ENCODE assay signal across 14 mouse cellular contexts in the genomic region with DNA sequence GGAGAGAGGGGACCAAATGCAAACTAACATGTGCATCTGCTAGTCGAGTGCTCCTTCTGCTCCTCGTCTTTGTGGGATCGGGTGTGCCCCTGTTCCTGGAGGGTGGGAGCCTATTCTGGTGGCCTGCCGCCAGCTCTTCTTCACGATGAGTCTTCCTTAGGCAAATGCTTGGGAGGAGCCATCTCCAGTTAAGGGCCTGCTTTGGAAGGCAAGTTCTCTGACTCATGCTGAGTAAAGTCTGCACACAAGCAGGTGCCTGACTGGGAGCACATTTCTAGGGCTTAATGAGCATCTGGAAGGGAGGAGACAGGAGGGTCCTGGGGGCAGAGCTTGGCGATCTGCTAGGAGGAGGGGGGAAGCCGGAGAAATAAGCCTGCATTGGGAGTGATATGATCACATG.
DNase-seq lines count a peak whose midpoint lies in the region; TF ChIP-seq lines count a peak whose summit lies in the region.
"Had no signal": no experiment of that assay in that cellular context is flagged by ENCODE, and none has a peak within 500 bp of the region (broad histone marks: within the 10 kb centered on the region; RNA-seq: fewer than 3 reads in every experiment).

No protein-coding gene starts in this region.

- no peak for TF ChIP-seq POLR2A in myocyte (IDR thresholded peaks at IDR 0.05; ENCODE audit: insufficient read length, low read depth)

- no peak overlapping the region for H3K4me3 ChIP-seq in left cerebral cortex, adult 2 months
- H3K4me3 ChIP-seq in embryonic facial prominence, embryonic 10.5 days = no peak overlapping the region
- no peak overlapping the region for H3K4me3 ChIP-seq in myocyte
- H3K4me3 ChIP-seq: midbrain, embryonic 12.5 days had no signal

- H3ac ChIP-seq in myocyte (ENCODE audit: control insufficient read depth, insufficient read length) = no peak overlapping the region

- H3K4me2 ChIP-seq in myocyte (ENCODE audit: low read depth) = peak overlapping the region; percentile 30
- H3K4me2 ChIP-seq: midbrain, embryonic 12.5 days had no signal

- no peaks in the 10 kb centered on the region; the same call in 1 of the 2 replicates for H3K27me3 ChIP-seq in embryonic facial prominence, embryonic 10.5 days (replicated peaks; ENCODE audit: low read depth, poor library complexity, severe bottlenecking)
- no peaks in the 10 kb centered on the region for H3K27me3 ChIP-seq in myocyte (ENCODE audit: control insufficient read depth, insufficient read depth, insufficient read length)

- TF ChIP-seq CTCF in left cerebral cortex, adult 2 months (IDR thresholded peaks at IDR 0.05) = no peak

- intact Hi-C loops in left cerebral cortex, adult 2 months (cut with DNase I) = loop anchor here (5.0 kb wide), 3 partner anchors 50 to 315 kb away; no protein-coding TSS in a partner anchor

- peaks cover 26% of the 10 kb centered on the region for H3K4me1 ChIP-seq in embryonic facial prominence, embryonic 10.5 days
- H3K4me1 ChIP-seq: midbrain, embryonic 12.5 days had no signal

- peak overlapping the region; percentile 62; the same call in 1 of the 2 replicates for H3K27ac ChIP-seq in left cerebral cortex, adult 2 months
- H3K27ac ChIP-seq in embryonic facial prominence, embryonic 10.5 days (replicated peaks) = peak overlapping the region; percentile 16
- H3K27ac ChIP-seq: midbrain, embryonic 12.5 days had no signal

- no peaks in the 10 kb centered on the region for H3K9me3 ChIP-seq in embryonic facial prominence, embryonic 10.5 days
- H3K9me3 ChIP-seq: midbrain, embryonic 12.5 days had no signal

- WGBS in embryonic facial prominence, embryonic 10.5 days = 76% methylated on average over 7 of the region's 7 CpGs

- DNase-seq in left cerebral cortex, adult 2 months (ENCODE audit: extremely low spot score in 1 of 2, low spot score in 2 of 2) = peak; percentile 43 to 50
- no peak for DNase-seq in left cerebral cortex, adult 11 months (ENCODE audit: low spot score)
- peak; percentile 63 for DNase-seq in MN1 (ENCODE audit: low spot score)
- DNase-seq in embryonic facial prominence, embryonic 10.5 days (ENCODE audit: low spot score) = no peak
- no peak for DNase-seq in spleen, adult 12 weeks (ENCODE audit: low spot score)
- no peak for DNase-seq in neural tube, embryonic 10.5 days (ENCODE audit: extremely low spot score, low spot score)
- DNase-seq in spleen, postnatal 4 days (ENCODE audit: low spot score in 2 of 2) = no peak
- DNase-seq: adrenal gland, postnatal 25 days; cerebellum, adult 9-10 months; heart, postnatal 36 days; kidney, adult 2 months; lung, adult 2 months had no signal

- H3K79me2 ChIP-seq in myocyte (ENCODE audit: control insufficient read depth, insufficient read depth) = no peaks in the 10 kb centered on the region

- no peaks in the 10 kb centered on the region for H3K36me3 ChIP-seq in embryonic facial prominence, embryonic 10.5 days (replicated peaks)
- H3K36me3 ChIP-seq in myocyte (ENCODE audit: control insufficient read depth, insufficient read depth) = no peaks in the 10 kb centered on the region
- H3K36me3 ChIP-seq: midbrain, embryonic 12.5 days had no signal

TF ChIP-seq in myocyte, 11 proteins besides CTCF, POLR2A, EP300 and RAD21:
- TF ChIP-seq MYOG (IDR thresholded peaks at IDR 0.05; ENCODE audit: control insufficient read depth in 1 of 3, insufficient read depth in 1 of 3, insufficient read length in 2 of 3, low read depth in 2 of 3) (no peak), E2F4 (IDR thresholded peaks at IDR 0.05; ENCODE audit: insufficient read depth) (no peak), REST (IDR thresholded peaks at IDR 0.05; ENCODE audit: insufficient read depth, insufficient read length) (no peak), MYOD1 (IDR thresholded peaks at IDR 0.05; ENCODE audit: control insufficient read depth in 1 of 3, insufficient read length in 2 of 3, low read depth in 2 of 3) (peak in 2 of 3 experiments; percentile 36 to 47), TCF12 (IDR thresholded peaks at IDR 0.05; ENCODE audit: insufficient read depth, poor library complexity, severe bottlenecking) (no peak), MAX (IDR thresholded peaks at IDR 0.05; ENCODE audit: low read depth) (no peak)
TF ChIP-seq in myocyte: peak in this region for 1.

Comparison
In these comparisons a context has a peak if more than half of its experiments do, and no peak if none do; other contexts are left out.
1. DNase-seq: peak in left cerebral cortex, adult 2 months (2 of 2) and MN1 (single experiment); none in left cerebral cortex, adult 11 months (single experiment), embryonic facial prominence, embryonic 10.5 days (single experiment), spleen, adult 12 weeks (single experiment), neural tube, embryonic 10.5 days (single experiment) and spleen, postnatal 4 days (0 of 2).